In genomic region chr10:124409633-124410032, GRCm38 (mm10) we compare ENCODE assay signal across 30 mouse cellular contexts.
DNase-seq lines count a peak whose midpoint lies in the region; ATAC-seq lines count a peak whose summit lies in the region.
"Had no signal": no experiment of that assay in that cellular context is flagged by ENCODE, and none has a peak within 500 bp of the region (broad histone marks: within the 10 kb centered on the region; RNA-seq: fewer than 3 reads in every experiment).

No protein-coding gene starts in this region.

- H3K4me2 ChIP-seq in forebrain, embryonic 14.5 days (ENCODE audit: low read length) = no peak overlapping the region
- H3K4me2 ChIP-seq in forebrain, embryonic 13.5 days = no peak overlapping the region
- H3K4me2 ChIP-seq: heart, embryonic 12.5 days; hindbrain, embryonic 15.5 days; intestine, embryonic 15.5 days; limb, embryonic 15.5 days; liver, embryonic 13.5 days; midbrain, embryonic 13.5 days; neural tube, embryonic 15.5 days; stomach, embryonic 15.5 days had no signal

- H3K9ac ChIP-seq in forebrain, embryonic 14.5 days (ENCODE audit: low read length) = no peak overlapping the region
- no peak overlapping the region for H3K9ac ChIP-seq in forebrain, embryonic 13.5 days
- H3K9ac ChIP-seq: heart, embryonic 12.5 days; hindbrain, embryonic 15.5 days; intestine, embryonic 15.5 days; limb, embryonic 15.5 days; liver, embryonic 13.5 days; midbrain, embryonic 13.5 days; neural tube, embryonic 15.5 days; stomach, embryonic 15.5 days had no signal

- no peak for ATAC-seq in forebrain, embryonic 14.5 days
- ATAC-seq in forebrain, embryonic 13.5 days = no peak
- ATAC-seq: intestine, embryonic 15.5 days; midbrain, embryonic 13.5 days; Patski had no signal

- no peak overlapping the region for H3K4me3 ChIP-seq in forebrain, embryonic 14.5 days (ENCODE audit: low read depth, low read length)
- no peak overlapping the region for H3K4me3 ChIP-seq in forebrain, embryonic 13.5 days
- H3K4me3 ChIP-seq: forebrain, embryonic 10.5 days; heart, adult 2 months; heart, embryonic 12.5 days; hindbrain, embryonic 15.5 days; intestine, embryonic 15.5 days; limb, embryonic 10.5 days; limb, embryonic 15.5 days; liver, embryonic 13.5 days; midbrain, embryonic 13.5 days; neural tube, embryonic 15.5 days; stomach, embryonic 15.5 days had no signal

- WGBS in forebrain, embryonic 14.5 days = 70% methylated on average over 2 of the region's 2 CpGs
- 78% methylated on average over 2 of the region's 2 CpGs for WGBS in forebrain, embryonic 13.5 days

- H3K36me3 ChIP-seq in forebrain, embryonic 14.5 days (ENCODE audit: control insufficient read depth, insufficient read depth, low read length) = no peaks in the 10 kb centered on the region
- no peaks in the 10 kb centered on the region for H3K36me3 ChIP-seq in forebrain, embryonic 13.5 days (ENCODE audit: poor library complexity, severe bottlenecking)
- H3K36me3 ChIP-seq: forebrain, embryonic 10.5 days; G1E; heart, embryonic 12.5 days; hindbrain, embryonic 15.5 days; intestine, embryonic 15.5 days; limb, embryonic 10.5 days; limb, embryonic 15.5 days; liver, embryonic 13.5 days; midbrain, embryonic 13.5 days; neural tube, embryonic 15.5 days; stomach, embryonic 15.5 days had no signal

- intact Hi-C loops in left cerebral cortex, postnatal 4 days (cut with DNase I) = no loop called here
- intact Hi-C loops in left cerebral cortex, postnatal 10 days (cut with DNase I) = no loop called here

- H3K9me3 ChIP-seq in forebrain, embryonic 14.5 days (replicated peaks; ENCODE audit: control insufficient read depth, low read length) = no peaks in the 10 kb centered on the region
- H3K9me3 ChIP-seq in forebrain, embryonic 13.5 days (replicated peaks) = no peaks in the 10 kb centered on the region
- H3K9me3 ChIP-seq: forebrain, embryonic 10.5 days; G1E; heart, embryonic 12.5 days; hindbrain, embryonic 15.5 days; intestine, embryonic 15.5 days; limb, embryonic 10.5 days; limb, embryonic 15.5 days; liver, embryonic 13.5 days; midbrain, embryonic 13.5 days; neural tube, embryonic 15.5 days; stomach, embryonic 15.5 days had no signal

- no peak overlapping the region for H3K27ac ChIP-seq in forebrain, embryonic 14.5 days (ENCODE audit: low read depth, low read length)
- no peak overlapping the region for H3K27ac ChIP-seq in forebrain, embryonic 13.5 days
- H3K27ac ChIP-seq: forebrain, embryonic 10.5 days; heart, adult 2 months; hindbrain, embryonic 15.5 days; intestine, embryonic 15.5 days; limb, embryonic 10.5 days; limb, embryonic 15.5 days; liver, embryonic 13.5 days; macrophage; midbrain, embryonic 13.5 days; neural tube, embryonic 15.5 days; stomach, embryonic 15.5 days had no signal

- no peaks in the 10 kb centered on the region for H3K4me1 ChIP-seq in forebrain, embryonic 14.5 days (ENCODE audit: control insufficient read depth, insufficient read depth, low read length)
- no peaks in the 10 kb centered on the region for H3K4me1 ChIP-seq in forebrain, embryonic 13.5 days
- H3K4me1 ChIP-seq: forebrain, embryonic 10.5 days; heart, embryonic 12.5 days; hindbrain, embryonic 15.5 days; intestine, embryonic 15.5 days; limb, embryonic 10.5 days; limb, embryonic 15.5 days; liver, embryonic 13.5 days; midbrain, embryonic 13.5 days; neural tube, embryonic 15.5 days; stomach, embryonic 15.5 days had no signal

- DNase-seq in cerebellum, adult 9-10 months = peak; percentile 1
- no peak for DNase-seq in cerebellum, adult 11-12 months
- DNase-seq in forebrain, embryonic 14.5 days (ENCODE audit: low spot score) = peak; percentile 12
- peak; percentile 2 for DNase-seq in left cerebral cortex, postnatal 4 days
- DNase-seq in left cerebral cortex, postnatal 10 days (ENCODE audit: extremely low spot score in 1 of 2, low spot score in 2 of 2) = no peak
- no peak for DNase-seq in urinary bladder, postnatal 25 days (ENCODE audit: low spot score)
- DNase-seq: adrenal gland, postnatal 10 days; cerebellum, adult 9-11 months; heart, adult 2 months; heart, postnatal 4 days; kidney, adult 2 months; kidney, postnatal 36 days; liver, embryonic 13.5 days; lung, adult 18-20 months; lung, postnatal 10 days; retina, postnatal 1 day; right cerebral cortex, postnatal 25 days had no signal

- no peaks in the 10 kb centered on the region for H3K27me3 ChIP-seq in forebrain, embryonic 14.5 days (replicated peaks; ENCODE audit: control insufficient read depth, insufficient read depth, low read length)
- no peaks in the 10 kb centered on the region for H3K27me3 ChIP-seq in forebrain, embryonic 13.5 days
- H3K27me3 ChIP-seq: heart, embryonic 12.5 days; hindbrain, embryonic 15.5 days; intestine, embryonic 15.5 days; limb, embryonic 15.5 days; liver, embryonic 13.5 days; midbrain, embryonic 13.5 days; neural tube, embryonic 15.5 days; Patski; stomach, embryonic 15.5 days had no signal

Comparison
In these comparisons a context has a peak if more than half of its experiments do, and no peak if none do; other contexts are left out.
1. DNase-seq: peak in cerebellum, adult 9-10 months (single experiment), forebrain, embryonic 14.5 days (single experiment) and left cerebral cortex, postnatal 4 days (single experiment); none in cerebellum, adult 11-12 months (single experiment), left cerebral cortex, postnatal 10 days (0 of 2) and urinary bladder, postnatal 25 days (single experiment).